Mouse (Mus musculus) lung, adult 2 months (tissue): ENCODE data around the gene Mrpl55.

Experiments
- CTCF ChIP-seq: fragments of 200-500 bp; IDR thresholded peaks from 2 replicates; pipeline ENCODE4 v1.5.1; 2011; ENCODE audit warnings: mild to moderate bottlenecking, low read length, control low read depth; ENCODE audit not compliant: insufficient read depth
- POLR2A ChIP-seq: fragments of 200-500 bp; IDR thresholded peaks from 2 replicates; pipeline ENCODE4 v1.6.1; 2011; ENCODE audit warnings: low read depth, mild to moderate bottlenecking, control low read depth, low read length, borderline replicate concordance; ENCODE audit errors: extremely low read depth

DNA sequence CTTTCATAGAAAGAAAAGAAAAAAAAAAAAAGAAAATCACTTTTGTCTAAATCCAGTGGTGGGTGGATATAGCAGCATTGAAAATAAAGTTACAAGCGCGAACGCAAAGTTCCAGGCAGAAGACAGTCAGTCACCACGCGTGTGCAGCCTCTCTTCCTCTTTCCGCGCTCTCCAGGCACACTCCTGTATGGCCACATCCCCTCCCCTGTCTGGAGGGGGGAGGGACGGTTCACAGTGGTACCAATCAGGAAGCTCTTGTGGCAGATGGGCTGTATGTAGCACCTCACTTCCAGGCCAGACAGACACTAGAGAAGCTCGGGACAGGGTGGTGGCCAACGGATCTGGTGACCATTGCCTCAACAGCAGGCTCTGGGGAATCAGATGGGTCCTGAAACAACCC lies 45.8 kb downstream of the Mrpl55 start:
- no peak for TF ChIP-seq POLR2A
- TF ChIP-seq CTCF = no peak
